Mouse (Mus musculus) regulatory T cell (primary cell): ENCODE measurements around the gene Ggt5.

Experiments used
- in situ Hi-C: fragments of 300-600 bp; cut with MboI, MseI; formaldehyde crosslinking; loops from one replicate; pipeline ENCODE4 v1.15.1; 2025; ENCODE audit warnings: high pct_unique_total_duplicates

Gene Ggt5

GRCm38 (mm10) chr10:75650306-75650902 is 61.3 kb downstream of the Ggt5 start:
- in situ Hi-C loops: no loop called here

GRCm38 (mm10) chr10:75651381-75652068 is 62.4 kb downstream of the Ggt5 start:
- in situ Hi-C loops: no loop called here

GRCm38 (mm10) chr10:75654053-75654452 is 64.9 kb downstream of the Ggt5 start:
- in situ Hi-C loops: no loop called here

GRCm38 (mm10) chr10:75657165-75657564 is 68.0 kb downstream of the Ggt5 start:
- in situ Hi-C loops: no loop called here

- in situ Hi-C loops: no loop called here
Observed at GRCm38 (mm10) chr10:75657772-75658171, 68.6 kb downstream of the Ggt5 start.

- in situ Hi-C loops: no loop called here
Observed at GRCm38 (mm10) chr10:75661381-75661780, 72.2 kb downstream of the Ggt5 start.

- in situ Hi-C loops: no loop called here
Observed at GRCm38 (mm10) chr10:75661876-75662275, 72.7 kb downstream of the Ggt5 start.

GRCm38 (mm10) chr10:75662575-75662974 is 73.4 kb downstream of the Ggt5 start:
- in situ Hi-C loops: no loop called here

- in situ Hi-C loops: no loop called here
Observed at GRCm38 (mm10) chr10:75664673-75665270, 75.6 kb downstream of the Ggt5 start.

- in situ Hi-C loops: no loop called here
Observed at GRCm38 (mm10) chr10:75666451-75667030, 77.4 kb downstream of the Ggt5 start.
